Mouse (Mus musculus): Measurements from ENCODE around the gene Gpat3. TPM values are rescaled to one million over a fixed set of nuclear protein-coding genes. Genes with fewer than 3 reads are reported as not detected.

Gpat3 gene
- polyA plus RNA-seq, 1 experiment from 2014 or later: 1.5 TPM

- Histone ChIP-seq H3K4me2 (ENCODE audit: low read depth, low read length) (no peak overlapping the region), H3K27me3 (replicated peaks; ENCODE audit: control insufficient read depth, insufficient read depth, low read length) (no peaks in the 10 kb centered on the region), H3K9me3 (ENCODE audit: control insufficient read depth, low read length) (no peaks in the 10 kb centered on the region), H3K36me3 (ENCODE audit: control insufficient read depth, insufficient read depth, low read length) (no peaks in the 10 kb centered on the region), H3K27ac (replicated peaks; ENCODE audit: low read depth, low read length) (no peak overlapping the region), H3K9ac (ENCODE audit: low read depth, low read length) (no peak overlapping the region), H3K4me3 (ENCODE audit: low read depth, low read length) (no peak overlapping the region), H3K4me1 (ENCODE audit: control insufficient read depth, insufficient read depth, low read length) (no peaks in the 10 kb centered on the region)
- 71% methylated on average over 7 of the region's 7 CpGs for WGBS
- no peak for ATAC-seq (ENCODE audit: low read depth)
- DNase-seq (ENCODE audit: low spot score): no peak
Measured at GRCm38 (mm10) chr5:100886331-100886988, 40.9 kb downstream of the Gpat3 start.

DNA sequence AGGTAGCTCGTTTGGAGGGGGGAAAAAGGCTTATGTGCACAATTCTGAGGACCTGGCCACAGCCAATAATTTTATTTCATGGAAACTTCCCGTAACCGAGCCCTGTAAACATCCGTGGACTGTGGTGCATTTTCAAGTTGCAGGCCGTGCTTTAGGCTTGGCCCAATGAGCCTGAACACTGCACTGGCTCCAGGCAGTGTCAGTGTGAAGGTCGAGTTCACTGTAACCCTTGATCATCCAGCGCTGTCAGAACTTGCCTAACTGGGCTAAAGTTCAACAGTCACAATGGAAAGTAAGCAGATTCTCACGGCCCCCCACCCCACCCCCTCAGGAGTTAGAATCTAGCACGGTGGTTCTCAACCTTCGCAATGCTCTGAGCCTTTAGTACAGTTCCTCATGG, 50.7 kb downstream of the Gpat3 start:
- Histone ChIP-seq H3K4me3 (ENCODE audit: low read depth, low read length) (no peak overlapping the region), H3K27ac (replicated peaks; ENCODE audit: low read depth, low read length) (no peak overlapping the region), H3K9me3 (ENCODE audit: control insufficient read depth, low read length) (no peaks in the 10 kb centered on the region), H3K27me3 (replicated peaks; ENCODE audit: control insufficient read depth, insufficient read depth, low read length) (no peaks in the 10 kb centered on the region), H3K4me2 (ENCODE audit: low read depth, low read length) (no peak overlapping the region), H3K4me1 (ENCODE audit: control insufficient read depth, insufficient read depth, low read length) (no peaks in the 10 kb centered on the region), H3K9ac (ENCODE audit: low read depth, low read length) (no peak overlapping the region), H3K36me3 (ENCODE audit: control insufficient read depth, insufficient read depth, low read length) (no peaks in the 10 kb centered on the region)
- no peak for ATAC-seq (ENCODE audit: low read depth)
- 70% methylated on average over 10 of the region's 10 CpGs for WGBS
- no peak for DNase-seq (ENCODE audit: low spot score)

DNA sequence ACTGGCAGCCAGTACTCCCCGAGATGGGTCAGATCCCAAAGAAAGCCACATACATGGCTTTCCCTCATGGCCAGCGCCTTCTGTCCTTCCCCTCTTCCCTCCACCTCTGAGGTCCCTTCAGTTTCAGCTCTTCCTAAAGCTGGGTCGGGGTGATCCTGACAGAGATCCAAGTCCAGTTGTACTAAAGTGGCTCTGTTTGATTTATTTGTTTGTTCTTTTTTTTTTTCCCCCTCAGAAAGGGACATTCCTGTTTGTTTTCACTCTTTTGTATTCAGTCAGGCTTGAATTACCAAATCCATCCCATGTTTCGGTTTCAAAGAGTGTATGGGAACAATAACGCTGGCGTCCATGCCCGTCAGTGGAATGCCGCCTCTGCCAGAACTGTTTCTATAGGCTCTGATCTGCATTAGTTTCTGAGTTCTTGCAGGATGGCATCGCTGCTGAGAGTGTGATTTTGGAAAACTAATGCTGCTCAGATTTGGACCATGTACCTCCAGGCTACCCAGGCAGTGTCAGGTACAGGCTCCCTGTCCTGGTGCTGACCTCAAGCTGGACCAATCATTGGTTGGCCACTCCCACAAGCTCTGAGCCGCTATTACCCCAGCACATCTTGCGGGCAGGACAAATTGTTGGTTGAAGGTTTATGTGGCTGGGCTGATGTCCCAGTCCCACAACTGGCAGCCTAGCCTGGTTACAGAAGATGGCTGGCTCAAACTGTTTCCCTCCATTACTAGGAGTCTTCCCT, 54.4 kb downstream of the Gpat3 start:
- Histone ChIP-seq H3K27me3 (replicated peaks; ENCODE audit: control insufficient read depth, insufficient read depth, low read length) (no peaks in the 10 kb centered on the region), H3K9ac (ENCODE audit: low read depth, low read length) (no peak overlapping the region), H3K9me3 (ENCODE audit: control insufficient read depth, low read length) (no peaks in the 10 kb centered on the region), H3K4me1 (ENCODE audit: control insufficient read depth, insufficient read depth, low read length) (no peaks in the 10 kb centered on the region), H3K36me3 (ENCODE audit: control insufficient read depth, insufficient read depth, low read length) (no peaks in the 10 kb centered on the region), H3K4me3 (ENCODE audit: low read depth, low read length) (no peak overlapping the region), H3K4me2 (ENCODE audit: low read depth, low read length) (no peak overlapping the region), H3K27ac (replicated peaks; ENCODE audit: low read depth, low read length) (no peak overlapping the region)
- WGBS: 67% methylated on average over 11 of the region's 11 CpGs
- peak; percentile 37 for DNase-seq (ENCODE audit: low spot score)
- peak; percentile 41; the same call in 1 of the 2 replicates for ATAC-seq (ENCODE audit: low read depth)

DNA sequence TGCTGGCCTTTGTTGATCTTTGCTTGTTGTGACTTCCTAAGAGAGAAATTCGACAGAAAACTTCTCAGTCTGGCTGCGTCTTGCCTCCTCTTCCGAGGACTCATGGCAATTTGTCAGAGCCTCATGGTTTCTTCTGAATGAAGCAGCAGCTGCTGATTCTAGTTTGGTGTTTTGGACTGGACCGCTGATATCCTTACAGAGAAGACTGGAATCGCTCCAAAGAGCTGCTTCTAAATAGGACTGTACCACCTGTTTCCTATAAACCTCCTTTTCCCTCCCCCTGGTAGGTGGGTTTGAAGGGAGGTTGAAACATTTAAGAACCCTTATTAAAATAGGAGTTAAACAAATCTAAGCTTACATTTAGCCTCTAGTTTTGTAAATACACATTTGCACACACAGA, 55.5 kb downstream of the Gpat3 start:
- WGBS: 67% methylated on average over 5 of the region's 5 CpGs
- no peaks in the 10 kb centered on the region for H3K27me3 ChIP-seq (replicated peaks; ENCODE audit: control insufficient read depth, insufficient read depth, low read length)
- no peak overlapping the region for H3K4me3 ChIP-seq (ENCODE audit: low read depth, low read length)
- H3K36me3 ChIP-seq (ENCODE audit: control insufficient read depth, insufficient read depth, low read length): no peaks in the 10 kb centered on the region
- DNase-seq (ENCODE audit: low spot score) (peak; percentile 52), ATAC-seq (ENCODE audit: low read depth) (no peak)
- no peak overlapping the region for H3K9ac ChIP-seq (ENCODE audit: low read depth, low read length)
- H3K4me2 ChIP-seq (ENCODE audit: low read depth, low read length): no peak overlapping the region
- no peak overlapping the region for H3K27ac ChIP-seq (replicated peaks; ENCODE audit: low read depth, low read length)
- H3K9me3 ChIP-seq (ENCODE audit: control insufficient read depth, low read length): no peaks in the 10 kb centered on the region
- no peaks in the 10 kb centered on the region for H3K4me1 ChIP-seq (ENCODE audit: control insufficient read depth, insufficient read depth, low read length)

- no peaks in the 10 kb centered on the region for H3K4me1 ChIP-seq (ENCODE audit: control insufficient read depth, insufficient read depth, low read length)
- 83% methylated on average over 7 of the region's 7 CpGs for WGBS
Measured at GRCm38 (mm10) chr5:100908478-100908877, 63.0 kb downstream of the Gpat3 start.

GRCm38 (mm10) chr5:100908901-100909300, 63.4 kb downstream of the Gpat3 start:
- Histone ChIP-seq H3K4me1 (ENCODE audit: control insufficient read depth, insufficient read depth, low read length) (no peaks in the 10 kb centered on the region), H3K4me3 (ENCODE audit: low read depth, low read length) (no peak overlapping the region), H3K27ac (replicated peaks; ENCODE audit: low read depth, low read length) (no peak overlapping the region), H3K4me2 (ENCODE audit: low read depth, low read length) (no peak overlapping the region), H3K36me3 (ENCODE audit: control insufficient read depth, insufficient read depth, low read length) (no peaks in the 10 kb centered on the region), H3K27me3 (replicated peaks; ENCODE audit: control insufficient read depth, insufficient read depth, low read length) (no peaks in the 10 kb centered on the region), H3K9me3 (ENCODE audit: control insufficient read depth, low read length) (no peaks in the 10 kb centered on the region), H3K9ac (ENCODE audit: low read depth, low read length) (no peak overlapping the region)
- peak; percentile 61 for DNase-seq (ENCODE audit: low spot score)
- WGBS: 62% methylated on average over 10 of the region's 10 CpGs
- no peak for ATAC-seq (ENCODE audit: low read depth)

More at GRCm38 (mm10) chr5:100908478-100908877, 63.0 kb downstream of the Gpat3 start:
- no peaks in the 10 kb centered on the region for H3K27me3 ChIP-seq (replicated peaks; ENCODE audit: control insufficient read depth, insufficient read depth, low read length)
- DNase-seq (ENCODE audit: low spot score) (no peak), ATAC-seq (ENCODE audit: low read depth) (no peak)
- H3K4me2 ChIP-seq (ENCODE audit: low read depth, low read length): no peak overlapping the region
- H3K4me3 ChIP-seq (ENCODE audit: low read depth, low read length): no peak overlapping the region
- H3K27ac ChIP-seq (replicated peaks; ENCODE audit: low read depth, low read length): no peak overlapping the region
- H3K36me3 ChIP-seq (ENCODE audit: control insufficient read depth, insufficient read depth, low read length): no peaks in the 10 kb centered on the region
- H3K9me3 ChIP-seq (ENCODE audit: control insufficient read depth, low read length): no peaks in the 10 kb centered on the region
- H3K9ac ChIP-seq (ENCODE audit: low read depth, low read length): no peak overlapping the region

DNA sequence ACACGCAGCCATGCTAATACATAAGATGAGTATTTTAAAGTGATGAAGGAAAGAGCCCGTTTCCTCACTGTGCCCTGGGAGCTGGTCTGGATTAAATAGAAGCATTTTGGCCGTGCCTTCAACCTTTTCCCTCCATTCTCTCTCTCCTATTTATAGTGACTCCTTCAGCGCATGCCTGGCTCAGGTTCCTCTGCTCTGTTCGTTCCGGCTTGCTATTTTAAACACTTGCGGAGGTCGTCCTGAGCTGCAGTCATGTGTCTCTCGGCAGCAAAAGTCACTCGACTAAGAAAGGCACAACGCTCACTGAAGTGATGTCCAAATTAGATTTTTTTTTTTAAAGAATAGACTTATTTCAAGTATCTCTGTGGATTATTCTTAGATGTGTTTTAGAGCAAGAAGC, 64.2 kb downstream of the Gpat3 start:
- Histone ChIP-seq H3K4me2 (ENCODE audit: low read depth, low read length) (no peak overlapping the region), H3K27ac (replicated peaks; ENCODE audit: low read depth, low read length) (no peak overlapping the region), H3K36me3 (ENCODE audit: control insufficient read depth, insufficient read depth, low read length) (no peaks in the 10 kb centered on the region), H3K4me3 (ENCODE audit: low read depth, low read length) (no peak overlapping the region), H3K27me3 (replicated peaks; ENCODE audit: control insufficient read depth, insufficient read depth, low read length) (no peaks in the 10 kb centered on the region), H3K9ac (ENCODE audit: low read depth, low read length) (no peak overlapping the region), H3K4me1 (ENCODE audit: control insufficient read depth, insufficient read depth, low read length) (no peaks in the 10 kb centered on the region), H3K9me3 (ENCODE audit: control insufficient read depth, low read length) (no peaks in the 10 kb centered on the region)
- no peak for ATAC-seq (ENCODE audit: low read depth)
- no peak for DNase-seq (ENCODE audit: low spot score)
- WGBS: 74% methylated on average over 11 of the region's 11 CpGs

GRCm38 (mm10) chr5:100911502-100912097, 66.1 kb downstream of the Gpat3 start:
- no peak for DNase-seq (ENCODE audit: low spot score)
- ATAC-seq (ENCODE audit: low read depth): no peak
- WGBS: 63% methylated on average over 19 of the region's 19 CpGs

More at GRCm38 (mm10) chr5:100911502-100912097, 66.1 kb downstream of the Gpat3 start:
- H3K4me1 ChIP-seq (ENCODE audit: control insufficient read depth, insufficient read depth, low read length): no peaks in the 10 kb centered on the region
- no peak overlapping the region for H3K4me3 ChIP-seq (ENCODE audit: low read depth, low read length)
- H3K36me3 ChIP-seq (ENCODE audit: control insufficient read depth, insufficient read depth, low read length): no peaks in the 10 kb centered on the region
- no peak overlapping the region for H3K27ac ChIP-seq (replicated peaks; ENCODE audit: low read depth, low read length)
- no peak overlapping the region for H3K9ac ChIP-seq (ENCODE audit: low read depth, low read length)
- peaks cover 2% of the 10 kb centered on the region; the same call in 1 of the 2 replicates for H3K27me3 ChIP-seq (replicated peaks; ENCODE audit: control insufficient read depth, insufficient read depth, low read length)
- H3K4me2 ChIP-seq (ENCODE audit: low read depth, low read length): no peak overlapping the region
- H3K9me3 ChIP-seq (ENCODE audit: control insufficient read depth, low read length): no peaks in the 10 kb centered on the region
